ENCODE assay signal across 11 mouse cellular contexts in genomic region chr6:134041916-134042315, GRCm38 (mm10). TPM values are rescaled to one million over a fixed set of nuclear protein-coding genes. Genes with fewer than 3 reads are reported as not detected.
DNase-seq lines count a peak whose midpoint lies in the region; ATAC-seq and TF ChIP-seq lines count a peak whose summit lies in the region.
"Had no signal": no experiment of that assay in that cellular context is flagged by ENCODE, and none has a peak within 500 bp of the region (broad histone marks: within the 10 kb centered on the region; RNA-seq: fewer than 3 reads in every experiment).

No protein-coding gene starts in this region.

- TF ChIP-seq CTCF in stomach, postnatal 0 days (IDR thresholded peaks at IDR 0.05; ENCODE audit: low read depth), result peak; percentile 9; the same call in 1 of the 2 replicates

- no peaks in the 10 kb centered on the region for H3K9me3 ChIP-seq in heart, embryonic 15.5 days (replicated peaks)
- H3K9me3 ChIP-seq in midbrain, embryonic 13.5 days, result no peaks in the 10 kb centered on the region
- no peaks in the 10 kb centered on the region for H3K9me3 ChIP-seq in midbrain, embryonic 16.5 days (replicated peaks; ENCODE audit: control insufficient read depth, low read length, poor library complexity, severe bottlenecking)
- H3K9me3 ChIP-seq in limb, embryonic 15.5 days, result no peaks in the 10 kb centered on the region
- H3K9me3 ChIP-seq in stomach, postnatal 0 days (ENCODE audit: control insufficient read depth, low read length), result no peaks in the 10 kb centered on the region
- H3K9me3 ChIP-seq: embryonic facial prominence, embryonic 15.5 days had no signal

- no peaks in the 10 kb centered on the region for H3K27me3 ChIP-seq in heart, embryonic 15.5 days
- H3K27me3 ChIP-seq in midbrain, embryonic 13.5 days, result no peaks in the 10 kb centered on the region
- no peaks in the 10 kb centered on the region for H3K27me3 ChIP-seq in midbrain, embryonic 16.5 days (ENCODE audit: control insufficient read depth, insufficient read depth, low read depth, low read length)
- H3K27me3 ChIP-seq in limb, embryonic 15.5 days, result no peaks in the 10 kb centered on the region
- no peaks in the 10 kb centered on the region for H3K27me3 ChIP-seq in stomach, postnatal 0 days (ENCODE audit: control insufficient read depth, insufficient read depth, low read length)
- H3K27me3 ChIP-seq: embryonic facial prominence, embryonic 15.5 days had no signal

- H3K27ac ChIP-seq in heart, embryonic 15.5 days, result peak overlapping the region; percentile 21
- H3K27ac ChIP-seq in midbrain, embryonic 13.5 days, result no peak overlapping the region
- no peak overlapping the region for H3K27ac ChIP-seq in midbrain, embryonic 16.5 days (ENCODE audit: low read length)
- H3K27ac ChIP-seq in limb, embryonic 15.5 days, result 0 out of 2 replicates have a peak overlapping the region, but pooled peaks have one; percentile 8
- H3K27ac ChIP-seq in stomach, postnatal 0 days (replicated peaks), result no peak overlapping the region
- H3K27ac ChIP-seq: embryonic facial prominence, embryonic 15.5 days had no signal

- peak overlapping the region; percentile 23; the same call in 1 of the 2 replicates for H3K4me2 ChIP-seq in heart, embryonic 15.5 days
- no peak overlapping the region for H3K4me2 ChIP-seq in midbrain, embryonic 13.5 days (replicated peaks)
- H3K4me2 ChIP-seq in midbrain, embryonic 16.5 days (ENCODE audit: low read length), result no peak overlapping the region
- no peak overlapping the region for H3K4me2 ChIP-seq in limb, embryonic 15.5 days
- no peak overlapping the region for H3K4me2 ChIP-seq in stomach, postnatal 0 days (replicated peaks; ENCODE audit: low read depth)
- H3K4me2 ChIP-seq: embryonic facial prominence, embryonic 15.5 days had no signal

- WGBS in heart, embryonic 15.5 days, result 22% methylated on average over 12 of the region's 12 CpGs
- WGBS in midbrain, embryonic 13.5 days, result 58% methylated on average over 12 of the region's 12 CpGs
- 54% methylated on average over 12 of the region's 12 CpGs for WGBS in midbrain, embryonic 16.5 days
- WGBS in limb, embryonic 15.5 days, result 28% methylated on average over 12 of the region's 12 CpGs
- WGBS in stomach, postnatal 0 days, result 45% methylated on average over 12 of the region's 12 CpGs

- H3K4me1 ChIP-seq in heart, embryonic 15.5 days (replicated peaks), result peaks cover 94% of the 10 kb centered on the region
- peaks cover 80% of the 10 kb centered on the region for H3K4me1 ChIP-seq in midbrain, embryonic 13.5 days (replicated peaks)
- peaks cover 28% of the 10 kb centered on the region for H3K4me1 ChIP-seq in midbrain, embryonic 16.5 days (ENCODE audit: control insufficient read depth, insufficient read depth, low read length)
- peaks cover 55% of the 10 kb centered on the region for H3K4me1 ChIP-seq in limb, embryonic 15.5 days
- H3K4me1 ChIP-seq in stomach, postnatal 0 days (replicated peaks; ENCODE audit: control insufficient read depth, insufficient read depth), result peaks cover 12% of the 10 kb centered on the region

- no peak for DNase-seq in heart, postnatal 25 days (ENCODE audit: low spot score)
- no peak for DNase-seq in stomach, postnatal 0 days (ENCODE audit: low spot score)
- no peak for DNase-seq in testis, postnatal 10 days (ENCODE audit: low spot score)
- DNase-seq: cerebellum, adult 8-10 months; lung, postnatal 14 days; thymus, postnatal 36 days had no signal

- intact Hi-C loops in heart, postnatal 25 days (cut with DNase I), result no loop called here

- TF ChIP-seq EP300 in stomach, postnatal 0 days (optimal IDR thresholded peaks at IDR 0.05), result no peak

- ATAC-seq in heart, embryonic 15.5 days (replicated peaks; ENCODE audit: insufficient number of reproducible peaks, insufficient read depth, low FRiP score, low read depth), result 0 out of 2 replicates have a peak, but pooled peaks have one; percentile 24
- ATAC-seq in midbrain, embryonic 13.5 days, result 0 out of 2 replicates have a peak, but pooled peaks have one; percentile 11
- no peak for ATAC-seq in midbrain, embryonic 16.5 days
- ATAC-seq in limb, embryonic 15.5 days (ENCODE audit: insufficient number of reproducible peaks, low FRiP score, low TSS enrichment, low read depth), result no peak
- no peak for ATAC-seq in stomach, postnatal 0 days (ENCODE audit: low FRiP score, low TSS enrichment)

- no peaks in the 10 kb centered on the region for H3K36me3 ChIP-seq in heart, embryonic 15.5 days
- H3K36me3 ChIP-seq in midbrain, embryonic 13.5 days, result no peaks in the 10 kb centered on the region
- no peaks in the 10 kb centered on the region for H3K36me3 ChIP-seq in midbrain, embryonic 16.5 days (ENCODE audit: control insufficient read depth, insufficient read depth, low read length)
- no peaks in the 10 kb centered on the region for H3K36me3 ChIP-seq in limb, embryonic 15.5 days
- H3K36me3 ChIP-seq in stomach, postnatal 0 days (ENCODE audit: control insufficient read depth, insufficient read depth, low read length), result no peaks in the 10 kb centered on the region
- H3K36me3 ChIP-seq: embryonic facial prominence, embryonic 15.5 days had no signal

- H3K4me3 ChIP-seq in heart, embryonic 15.5 days, result no peak overlapping the region
- no peak overlapping the region for H3K4me3 ChIP-seq in midbrain, embryonic 13.5 days (replicated peaks)
- H3K4me3 ChIP-seq in midbrain, embryonic 16.5 days (ENCODE audit: low read depth, low read length), result no peak overlapping the region
- no peak overlapping the region for H3K4me3 ChIP-seq in limb, embryonic 15.5 days
- no peak overlapping the region for H3K4me3 ChIP-seq in stomach, postnatal 0 days (ENCODE audit: low read depth, low read length)
- H3K4me3 ChIP-seq: embryonic facial prominence, embryonic 15.5 days had no signal

- no peak overlapping the region for H3K9ac ChIP-seq in heart, embryonic 15.5 days
- H3K9ac ChIP-seq in midbrain, embryonic 13.5 days (replicated peaks), result no peak overlapping the region
- no peak overlapping the region for H3K9ac ChIP-seq in midbrain, embryonic 16.5 days (ENCODE audit: low read depth, low read length)
- H3K9ac ChIP-seq in limb, embryonic 15.5 days, result no peak overlapping the region
- H3K9ac ChIP-seq in stomach, postnatal 0 days (ENCODE audit: low read length), result no peak overlapping the region
- H3K9ac ChIP-seq: embryonic facial prominence, embryonic 15.5 days had no signal

RNA-seq across cellular contexts. Expression of gene Etv6, which starts 6.4 kb away (rescaled TPM):
- 9.9 and 11.4 TPM in 2 replicates for polyA plus RNA-seq in heart, embryonic 15.5 days (2015; fragmentation: Nextera tagmentation; extraction: Ambion mirVana)
- 10 to 100 TPM; 11.4 to 13.0 TPM for total RNA-seq in heart, postnatal 25 days (2021)
- 5.8 and 6.9 TPM in 2 replicates for polyA plus RNA-seq in midbrain, embryonic 13.5 days (2015; fragmentation: Nextera tagmentation; extraction: Ambion mirVana)
- 3.4 and 3.9 TPM in 2 replicates for polyA plus RNA-seq in midbrain, embryonic 16.5 days (2015; fragmentation: Nextera tagmentation; extraction: Ambion mirVana)
- polyA plus RNA-seq in limb, embryonic 15.5 days (2015; fragmentation: Nextera tagmentation; extraction: Ambion mirVana), result 11.7 and 13.1 TPM in 2 replicates
- polyA plus RNA-seq in stomach, postnatal 0 days (2015; fragmentation: Nextera tagmentation; extraction: Ambion mirVana), result 5.9 and 7.6 TPM in 2 replicates

Comparison
In these comparisons a context has a peak if more than half of its experiments do, and no peak if none do; other contexts are left out.
1. ATAC-seq: peak in heart, embryonic 15.5 days (single experiment) and midbrain, embryonic 13.5 days (single experiment); none in midbrain, embryonic 16.5 days (single experiment), limb, embryonic 15.5 days (single experiment) and stomach, postnatal 0 days (single experiment).
2. H3K27ac ChIP-seq: peak in heart, embryonic 15.5 days (single experiment) and limb, embryonic 15.5 days (single experiment); none in midbrain, embryonic 13.5 days (single experiment), midbrain, embryonic 16.5 days (single experiment) and stomach, postnatal 0 days (single experiment).